Mouse (Mus musculus) intestine, postnatal 0 days (tissue): ENCODE measurements around the gene Rragd. TPM values are rescaled to one million over a fixed set of nuclear protein-coding genes. Genes with fewer than 3 reads are reported as not detected.

Experiments used
- ATAC-seq: fragments of 200-750 bp; cut with Nextera tagmentation; 2 replicates; pipeline ENCODE4 v1.8.0; 2017; ENCODE audit warnings: mild to moderate bottlenecking, moderate TSS enrichment, moderate library complexity
- H3K27ac ChIP-seq: fragments of 300-500 bp; sonication (generic); 2 replicates; pipeline ENCODE4 v1.5.1; 2014; ENCODE audit warnings: mild to moderate bottlenecking, low read depth, low read length, moderate library complexity
- H3K27me3 ChIP-seq: fragments of 300-500 bp; sonication (generic); replicated peaks from 2 replicates; pipeline ENCODE4 v1.6.1; 2014; ENCODE audit warnings: low read length, mixed read lengths; ENCODE audit not compliant: control insufficient read depth, insufficient read depth
- H3K36me3 ChIP-seq: fragments of 300-500 bp; sonication (generic); 2 replicates; pipeline ENCODE4 v1.6.1; 2014; ENCODE audit warnings: mild to moderate bottlenecking, moderate library complexity; ENCODE audit not compliant: control insufficient read depth, insufficient read depth
- H3K4me1 ChIP-seq: fragments of 300-500 bp; sonication (generic); replicated peaks from 2 replicates; pipeline ENCODE4 v1.6.1; 2014; ENCODE audit warnings: antibody characterized with exemption, low read length, mixed read lengths; ENCODE audit not compliant: control insufficient read depth, insufficient read depth
- H3K4me2 ChIP-seq: fragments of 300-500 bp; sonication (generic); replicated peaks from 2 replicates; pipeline ENCODE4 v1.6.1; 2014; ENCODE audit warnings: low read depth, mild to moderate bottlenecking, moderate library complexity
- H3K4me3 ChIP-seq: fragments of 300-500 bp; sonication (generic); 2 replicates; pipeline ENCODE4 v1.5.1; 2014; ENCODE audit warnings: low read depth, low read length
- H3K9ac ChIP-seq: fragments of 300-500 bp; sonication (generic); 2 replicates; pipeline ENCODE4 v1.6.1; 2014; ENCODE audit warnings: mild to moderate bottlenecking, low read depth, low read length
- H3K9me3 ChIP-seq: fragments of 300-500 bp; sonication (generic); 2 replicates; pipeline ENCODE4 v1.6.1; 2016; ENCODE audit warnings: mixed run types; ENCODE audit not compliant: control insufficient read depth
- CTCF ChIP-seq: sonication (generic); IDR thresholded peaks from 2 replicates; pipeline ENCODE4 v1.5.1; 2016; ENCODE audit warnings: low read depth, mild to moderate bottlenecking, control low read depth, antibody characterized with exemption, moderate library complexity
- WGBS: fragments of 180-500 bp; shearing (Covaris S2); extraction: QIAGEN DNeasy Blood & Tissue Kit; methylation state at CpG from one replicate; pipeline ENCODE4 v1.1.7; 2014; 5-methylcytosine and 5-hydroxymethylcytosine counted together
- polyA plus RNA-seq: library from polyadenylated mRNA; unstranded; fragments of >200 nt; fragmentation: Nextera tagmentation; extraction: Ambion mirVana; gene quantifications from 2 replicates; pipeline ENCODE4 v1.2.1, GENCODE M21; 2015

Gene Rragd
- polyA plus RNA-seq, 1 experiment from 2014 or later, result 51.9 TPM

- H3K4me3 ChIP-seq, result peak overlapping the region; percentile 87
- H3K27ac ChIP-seq, result no peak overlapping the region
- 0 out of 2 replicates have a peak, but pooled peaks cover 3% of the 10 kb centered on the region for H3K4me1 ChIP-seq
Observed at GRCm38 (mm10) chr4:32984801-32985675, 2.2 kb downstream of the Rragd start.

GRCm38 (mm10) chr4:32985684-32986083 lies 2.8 kb downstream of the Rragd start:
- TF ChIP-seq CTCF, result no peak
- Histone ChIP-seq H3K4me2 (peak overlapping the region; percentile 44; the same call in 1 of the 2 replicates), H3K4me3 (no peak overlapping the region), H3K36me3 (no peaks in the 10 kb centered on the region), H3K27me3 (no peaks in the 10 kb centered on the region), H3K9me3 (no peaks in the 10 kb centered on the region), H3K4me1 (0 out of 2 replicates have a peak, but pooled peaks cover 3% of the 10 kb centered on the region), H3K9ac (no peak overlapping the region), H3K27ac (no peak overlapping the region)
- ATAC-seq, result no peak
- WGBS, result 17% methylated on average over 3 of the region's 3 CpGs

More at GRCm38 (mm10) chr4:32984801-32985675, 2.2 kb downstream of the Rragd start:
- peak overlapping the region; percentile 99 for H3K4me2 ChIP-seq
- no peak for ATAC-seq
- no peak overlapping the region for H3K9ac ChIP-seq
- no peaks in the 10 kb centered on the region for H3K36me3 ChIP-seq
- 49% methylated on average over 13 of the region's 13 CpGs for WGBS
- H3K9me3 ChIP-seq, result no peaks in the 10 kb centered on the region
- H3K27me3 ChIP-seq, result no peaks in the 10 kb centered on the region
- TF ChIP-seq CTCF, result peak; percentile 63

GRCm38 (mm10) chr4:32987006-32987405 lies 4.2 kb downstream of the Rragd start:
- no peaks in the 10 kb centered on the region for H3K27me3 ChIP-seq
- H3K9me3 ChIP-seq, result no peaks in the 10 kb centered on the region
- ATAC-seq, result peak; percentile 68
- no peak overlapping the region for H3K4me2 ChIP-seq
- no peak for TF ChIP-seq CTCF
- H3K36me3 ChIP-seq, result no peaks in the 10 kb centered on the region
- H3K9ac ChIP-seq, result no peak overlapping the region
- H3K4me3 ChIP-seq, result no peak overlapping the region
- 0 out of 2 replicates have a peak, but pooled peaks cover 3% of the 10 kb centered on the region for H3K4me1 ChIP-seq
- WGBS, result 31% methylated on average over 3 of the region's 3 CpGs
- 0 out of 2 replicates have a peak overlapping the region, but pooled peaks have one; percentile 28 for H3K27ac ChIP-seq

- no peak overlapping the region for H3K9ac ChIP-seq
- 88% methylated on average over 2 of the region's 2 CpGs for WGBS
- no peaks in the 10 kb centered on the region for H3K9me3 ChIP-seq
- no peak overlapping the region for H3K4me2 ChIP-seq
- no peak overlapping the region for H3K27ac ChIP-seq
- ATAC-seq, result no peak
- TF ChIP-seq CTCF, result no peak
- H3K4me1 ChIP-seq, result 0 out of 2 replicates have a peak, but pooled peaks cover 3% of the 10 kb centered on the region
- H3K27me3 ChIP-seq, result no peaks in the 10 kb centered on the region
- no peak overlapping the region for H3K4me3 ChIP-seq
- no peaks in the 10 kb centered on the region for H3K36me3 ChIP-seq
Observed at GRCm38 (mm10) chr4:32989346-32989745, 6.5 kb downstream of the Rragd start.

- no peak overlapping the region for H3K9ac ChIP-seq
- no peak overlapping the region for H3K27ac ChIP-seq
- 75% methylated on average over 3 of the region's 3 CpGs for WGBS
- ATAC-seq, result no peak
- no peaks in the 10 kb centered on the region for H3K36me3 ChIP-seq
- TF ChIP-seq CTCF, result peak; percentile 22
- no peaks in the 10 kb centered on the region for H3K9me3 ChIP-seq
- H3K4me1 ChIP-seq, result no peaks in the 10 kb centered on the region; the same call in 1 of the 2 replicates
- H3K4me3 ChIP-seq, result no peak overlapping the region
- no peaks in the 10 kb centered on the region for H3K27me3 ChIP-seq
- H3K4me2 ChIP-seq, result no peak overlapping the region
Observed at GRCm38 (mm10) chr4:32994168-32994567, 11.3 kb downstream of the Rragd start.

GRCm38 (mm10) chr4:32996083-32996482 lies 13.2 kb downstream of the Rragd start:
- no peaks in the 10 kb centered on the region for H3K27me3 ChIP-seq
- H3K9me3 ChIP-seq, result no peaks in the 10 kb centered on the region
- H3K4me3 ChIP-seq, result no peak overlapping the region
- H3K4me1 ChIP-seq, result no peaks in the 10 kb centered on the region; the same call in 1 of the 2 replicates
- H3K9ac ChIP-seq, result no peak overlapping the region
- H3K4me2 ChIP-seq, result no peak overlapping the region
- no peak for TF ChIP-seq CTCF
- H3K36me3 ChIP-seq, result no peaks in the 10 kb centered on the region
- H3K27ac ChIP-seq, result no peak overlapping the region
- WGBS, result 91% methylated on average over 5 of the region's 5 CpGs
- no peak for ATAC-seq
